Mouse (Mus musculus) stomach, embryonic 14.5 days (tissue): Measurements from ENCODE around the gene Fam183b. TPM values are rescaled to one million over a fixed set of nuclear protein-coding genes. Genes with fewer than 3 reads are reported as not detected.
"Not testable (repeated sequence)": the region's sequence is repeated elsewhere in the genome, so short reads cannot be mapped to it uniquely, and the experiment has no call there.

ENCODE experiments used
- ATAC-seq: fragments of 200-750 bp; cut with Nextera tagmentation; 2 replicates; pipeline ENCODE4 v1.8.0; 2017; ENCODE audit warnings: low read depth, moderate TSS enrichment; ENCODE audit not compliant: insufficient number of reproducible peaks, insufficient read depth, low FRiP score
- H3K27ac ChIP-seq: fragments of 300-500 bp; sonication (generic); 2 replicates; pipeline ENCODE4 v1.5.1; 2014; ENCODE audit warnings: mild to moderate bottlenecking, low read length, moderate library complexity, mixed read lengths
- H3K27me3 ChIP-seq: fragments of 300-500 bp; sonication (generic); 2 replicates; pipeline ENCODE4 v1.6.1; 2014; ENCODE audit warnings: low read length, control low read depth, mixed read lengths; ENCODE audit not compliant: control insufficient read depth, insufficient read depth
- H3K36me3 ChIP-seq: fragments of 300-500 bp; sonication (generic); 2 replicates; pipeline ENCODE4 v1.6.1; 2014; ENCODE audit warnings: mild to moderate bottlenecking, control low read depth, low read length, moderate library complexity, mixed read lengths; ENCODE audit not compliant: control insufficient read depth, insufficient read depth
- H3K4me1 ChIP-seq: fragments of 300-500 bp; sonication (generic); 2 replicates; pipeline ENCODE4 v1.6.1; 2014; ENCODE audit warnings: low read length, control low read depth, mixed read lengths; ENCODE audit not compliant: control insufficient read depth, insufficient read depth
- H3K4me2 ChIP-seq: fragments of 300-500 bp; sonication (generic); replicated peaks from 2 replicates; pipeline ENCODE4 v1.6.1; 2014; ENCODE audit warnings: low read depth, low read length, control low read depth
- H3K4me3 ChIP-seq: fragments of 300-500 bp; sonication (generic); 2 replicates; pipeline ENCODE4 v1.5.1; 2014; ENCODE audit warnings: low read depth, low read length, control low read depth
- H3K9ac ChIP-seq: fragments of 300-500 bp; sonication (generic); replicated peaks from 2 replicates; pipeline ENCODE4 v1.6.1; 2014; ENCODE audit warnings: low read depth, mild to moderate bottlenecking, control low read depth, low read length, moderate library complexity, mixed read lengths
- H3K9me3 ChIP-seq: fragments of 300-500 bp; sonication (generic); 2 replicates; pipeline ENCODE4 v1.6.1; 2016; ENCODE audit warnings: low read depth, low read length, control low read depth; ENCODE audit not compliant: control insufficient read depth
- WGBS: fragments of 180-500 bp; shearing (Covaris S2); extraction: QIAGEN DNeasy Blood & Tissue Kit; methylation state at CpG from one replicate; pipeline ENCODE4 v1.1.7; 2014; 5-methylcytosine and 5-hydroxymethylcytosine counted together
- polyA plus RNA-seq: library from polyadenylated mRNA; unstranded; fragments of >200 nt; fragmentation: Nextera tagmentation; extraction: Ambion mirVana; gene quantifications from 2 replicates; pipeline ENCODE4 v1.2.1, GENCODE M21; 2014

Gene Fam183b
- polyA plus RNA-seq, result 5.0 and 8.7 TPM in 2 replicates

DNA sequence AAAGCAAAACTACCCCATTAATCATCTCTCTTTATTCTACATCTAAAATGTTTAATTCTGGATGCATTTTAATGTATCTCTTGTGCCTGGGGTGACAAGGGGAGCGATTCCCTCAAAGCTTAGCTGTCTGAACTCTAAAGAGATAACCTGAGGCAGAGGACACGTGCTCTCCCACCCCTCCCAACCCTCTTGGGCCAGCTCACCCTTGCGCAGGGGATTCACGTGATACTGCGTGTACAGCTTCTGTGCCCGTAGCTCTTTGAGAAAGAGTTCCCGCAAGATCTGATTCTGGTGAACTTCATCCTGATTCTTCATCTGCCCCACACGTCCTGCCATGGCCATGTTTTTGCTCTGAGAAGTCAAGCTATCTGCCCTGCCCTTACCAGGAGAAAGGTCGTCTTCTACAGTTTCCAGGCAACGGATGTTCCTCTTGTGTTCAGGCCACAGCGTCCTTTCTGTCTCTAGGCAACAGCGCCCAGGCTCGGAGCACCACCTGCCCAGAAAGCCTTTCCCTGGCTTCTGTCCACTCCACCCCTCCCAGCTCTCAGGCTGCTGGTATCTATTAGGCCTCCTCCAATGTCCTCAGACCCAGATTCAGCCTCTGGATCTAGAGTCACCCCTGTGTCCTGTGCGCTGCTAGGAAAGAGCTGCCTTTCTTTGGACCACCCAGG is at the start of gene Fam183b:
Gene Fam183b (minus strand): TSS at position 403 of the 671 bp plus-strand sequence.
- H3K9ac ChIP-seq, result no peak within 1 kb of the TSS
- no peaks in the 10 kb centered on the region for H3K9me3 ChIP-seq
- peak within 1 kb of the TSS; percentile 27 for H3K4me2 ChIP-seq
- no peaks in the 10 kb centered on the region for H3K27me3 ChIP-seq
- 15% methylated on average over 14 of the region's 14 CpGs for WGBS
- H3K4me1 ChIP-seq, result peaks cover 12% of the 10 kb centered on the region
- peak; percentile 70 for ATAC-seq
- no peak within 1 kb of the TSS for H3K4me3 ChIP-seq
- H3K27ac ChIP-seq, result no peak within 1 kb of the TSS
- no peaks in the 10 kb centered on the region for H3K36me3 ChIP-seq

- WGBS, result 70% methylated on average over 2 of the region's 2 CpGs
- Histone ChIP-seq H3K27me3 (no peaks in the 10 kb centered on the region), H3K9ac (no peak overlapping the region), H3K27ac (no peak overlapping the region), H3K4me1 (peaks cover 4% of the 10 kb centered on the region), H3K9me3 (no peaks in the 10 kb centered on the region), H3K36me3 (peaks cover 9% of the 10 kb centered on the region), H3K4me3 (no peak overlapping the region), H3K4me2 (no peak overlapping the region)
- ATAC-seq, result no peak
Measured at GRCm38 (mm10) chr11:58849731-58850130, 48.0 kb upstream of the Fam183b start.

DNA sequence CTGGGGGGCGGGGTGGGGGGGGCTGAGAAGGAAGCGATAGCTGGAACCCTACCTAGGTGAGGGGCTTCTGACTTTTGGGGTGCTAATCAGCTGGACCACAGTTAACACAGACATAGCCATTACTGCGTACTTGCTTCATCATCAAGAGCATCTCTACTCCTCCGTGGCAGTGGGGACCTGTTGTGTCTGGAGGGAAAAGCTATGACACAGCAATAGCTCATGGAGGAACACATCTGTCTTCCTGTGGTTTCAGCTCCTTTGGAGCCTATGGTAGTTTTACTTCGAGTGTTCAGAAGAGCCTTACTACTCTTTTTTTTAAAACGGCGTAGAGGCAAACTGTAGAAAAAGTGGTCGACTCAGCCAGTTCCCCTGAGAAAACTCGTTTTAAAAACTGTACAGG is 45.9 kb upstream of the Fam183b start:
- H3K9ac ChIP-seq, result peak overlapping the region; percentile 76
- H3K9me3 ChIP-seq, result no peaks in the 10 kb centered on the region
- no peak overlapping the region for H3K27ac ChIP-seq
- H3K36me3 ChIP-seq, result peaks cover 5% of the 10 kb centered on the region
- H3K27me3 ChIP-seq, result no peaks in the 10 kb centered on the region
- H3K4me3 ChIP-seq, result peak overlapping the region; percentile 66
- peaks cover 4% of the 10 kb centered on the region for H3K4me1 ChIP-seq
- WGBS, result 47% methylated on average over 9 of the region's 9 CpGs
- H3K4me2 ChIP-seq, result peak overlapping the region; percentile 60
- ATAC-seq, result no peak

- no peaks in the 10 kb centered on the region for H3K27me3 ChIP-seq
- no peak within 1 kb of the TSS for H3K27ac ChIP-seq
- peak within 1 kb of the TSS; percentile 66 for H3K4me3 ChIP-seq
- peak within 1 kb of the TSS; percentile 76 for H3K9ac ChIP-seq
- H3K4me1 ChIP-seq, result peaks cover 4% of the 10 kb centered on the region
- no peaks in the 10 kb centered on the region for H3K9me3 ChIP-seq
- WGBS, result under 1% methylated on average over 24 of the region's 24 CpGs
- H3K4me2 ChIP-seq, result peak within 1 kb of the TSS; percentile 60
- ATAC-seq, result peak; percentile 100
- H3K36me3 ChIP-seq, result peaks cover 5% of the 10 kb centered on the region
Measured at GRCm38 (mm10) chr11:58846919-58847461, 45.2 kb upstream of the Fam183b start, which contains the start of gene Gm12258. TSS of gene Gm12258 (plus strand) at chr11:58847158.

DNA sequence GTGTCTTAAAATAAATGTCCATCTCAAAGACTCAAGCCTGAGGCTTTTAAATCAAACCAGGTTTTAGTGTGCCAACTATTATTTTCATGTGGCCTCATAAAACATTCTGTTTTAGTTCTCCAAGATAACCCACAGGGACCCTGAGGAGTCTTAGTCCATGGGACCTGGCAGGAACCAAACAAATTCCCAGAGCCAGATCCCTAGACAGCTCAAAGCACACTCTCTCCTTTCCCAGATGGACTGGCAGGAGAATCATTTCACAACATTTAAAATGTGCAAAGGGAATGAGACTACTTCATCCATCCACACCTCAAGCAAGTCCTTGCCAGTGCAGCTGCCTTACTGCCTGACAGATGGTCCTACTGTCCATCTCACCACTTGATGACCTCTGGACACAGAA is 37.2 kb upstream of the Fam183b start, which contains the start of gene Olfr311:
Gene Olfr311 (plus strand): TSS at position 301 of the 400 bp plus-strand sequence.
- not testable (repeated sequence) for H3K27ac ChIP-seq, H3K36me3 ChIP-seq, H3K27me3 ChIP-seq, H3K4me3 ChIP-seq, H3K9ac ChIP-seq, H3K4me1 ChIP-seq, H3K4me2 ChIP-seq, ATAC-seq, H3K9me3 ChIP-seq

GRCm38 (mm10) chr11:58832541-58832940 is 30.8 kb upstream of the Fam183b start:
- H3K4me2 ChIP-seq, H3K27ac ChIP-seq, H3K9ac ChIP-seq, ATAC-seq, H3K27me3 ChIP-seq, H3K4me3 ChIP-seq, H3K9me3 ChIP-seq, H3K36me3 ChIP-seq, H3K4me1 ChIP-seq: not testable (repeated sequence)
- WGBS, result 68% methylated on average over 3 of the region's 3 CpGs

GRCm38 (mm10) chr11:58829764-58830163 is 28.0 kb upstream of the Fam183b start:
- 83% methylated on average over 3 of the region's 3 CpGs for WGBS
- Histone ChIP-seq H3K27ac (no peak overlapping the region), H3K36me3 (no peaks in the 10 kb centered on the region), H3K27me3 (no peaks in the 10 kb centered on the region), H3K4me2 (no peak overlapping the region), H3K4me3 (no peak overlapping the region), H3K4me1 (no peaks in the 10 kb centered on the region), H3K9ac (no peak overlapping the region), H3K9me3 (no peaks in the 10 kb centered on the region)
- no peak for ATAC-seq

DNA sequence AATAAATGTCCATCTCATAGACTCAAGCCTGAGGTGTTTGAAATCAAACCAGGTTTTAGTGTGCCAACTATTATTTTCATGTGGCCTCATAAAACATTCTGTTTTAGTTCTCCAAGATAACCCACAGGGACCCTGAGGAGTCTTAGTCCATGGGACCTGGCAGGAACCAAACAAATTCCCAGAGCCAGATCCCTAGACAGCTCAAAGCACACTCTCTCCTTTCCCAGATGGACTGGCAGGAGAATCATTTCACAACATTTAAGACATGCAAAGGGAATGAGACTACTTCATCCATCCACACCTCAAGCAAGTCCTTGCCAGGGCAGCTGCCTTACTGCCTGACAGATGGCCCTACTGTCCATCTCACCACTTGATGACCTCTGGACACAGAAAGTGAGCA is 27.2 kb upstream of the Fam183b start, which contains the start of gene Olfr312:
Gene Olfr312 (plus strand): TSS at position 301 of the 400 bp plus-strand sequence.
- not testable (repeated sequence) for H3K9me3 ChIP-seq, H3K9ac ChIP-seq, H3K4me2 ChIP-seq, ATAC-seq, H3K36me3 ChIP-seq, H3K27me3 ChIP-seq, H3K4me3 ChIP-seq, H3K27ac ChIP-seq, H3K4me1 ChIP-seq
